Mouse (Mus musculus) layer of hippocampus, adult 18-20 months (tissue): ENCODE measurements at regions not wholly inside any gene's neighbourhood (a gene's known extent, or its start where the extent isn't known, plus 50 kb on each side); places are given as distances from the start of the nearest gene placed in this dataset.

Experiments
- DNase-seq, 2 experiments: peaks; one replicate each; pipeline ENCODE4 v3.0.0; 2022; ENCODE audit warnings: low spot score in 2 of 2

- peak; percentile 1 to 32 for DNase-seq
Measured at GRCm38 (mm10) chr1:145707901-145708300, 786.7 kb upstream of the Brinp3 start.
